Mouse (Mus musculus): Measurements from ENCODE around the gene Smg7. TPM values are rescaled to one million over a fixed set of nuclear protein-coding genes. Genes with fewer than 3 reads are reported as not detected.

The Smg7 gene
- polyA plus RNA-seq, 1 experiment: 0.29 TPM

DNA sequence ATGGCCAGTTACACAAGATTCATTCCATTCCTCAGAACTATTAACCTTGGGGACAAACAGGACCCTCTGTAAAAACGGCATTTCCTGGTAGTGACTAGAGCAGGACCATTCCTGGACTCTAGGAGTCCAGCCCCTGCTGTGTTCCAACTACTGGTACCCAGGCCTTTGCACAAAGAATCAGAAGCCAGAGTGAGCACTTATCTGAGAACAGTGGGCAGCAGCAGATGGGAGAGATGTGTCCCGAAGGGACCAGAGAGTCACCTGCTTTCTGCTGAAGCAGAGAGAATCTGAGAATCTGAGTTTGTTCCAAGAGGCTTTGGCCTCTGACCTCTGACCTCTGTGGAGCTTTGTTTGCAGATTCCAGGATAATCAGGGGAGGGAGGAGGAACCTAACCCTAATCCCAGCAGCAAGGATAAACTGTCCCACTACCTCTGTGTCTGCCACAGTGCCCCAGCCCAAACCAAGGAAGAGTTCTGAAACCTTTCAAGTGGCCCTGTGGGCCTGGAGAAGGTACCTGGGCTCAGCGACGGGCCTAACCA, 114.3 kb downstream of the Smg7 start:
- no peaks in the 10 kb centered on the region for H3K36me3 ChIP-seq (ENCODE audit: control insufficient read depth)
- no peak overlapping the region for H3K4me3 ChIP-seq (replicated peaks)
- H3K27me3 ChIP-seq (ENCODE audit: control insufficient read depth): no peaks in the 10 kb centered on the region
- H3K9me3 ChIP-seq (ENCODE audit: control insufficient read depth, low read length): no peaks in the 10 kb centered on the region
- H3K4me1 ChIP-seq (ENCODE audit: control insufficient read depth): no peaks in the 10 kb centered on the region; the same call in 1 of the 2 replicates
- TF ChIP-seq TAL1 (IDR thresholded peaks at IDR 0.05; ENCODE audit: low read length) (no peak), GATA1 (IDR thresholded peaks at IDR 0.05; ENCODE audit: low read length) (no peak)

Other genes with a start within 250 kb of the Smg7 start
- gene Apobec4, start 152.1 kb downstream of the Smg7 start, polyA plus RNA-seq (2012): not detected in 2 replicates
- 0.03 and 0.07 TPM in 2 replicates for gene Rgl1, start 136.3 kb downstream of the Smg7 start, polyA plus RNA-seq (2012)
- gene Arpc5, start 136.1 kb downstream of the Smg7 start, polyA plus RNA-seq (2012): 16.9 and 23.0 TPM in 2 replicates
- 0.03 and 0.05 TPM in 2 replicates for gene Ncf2, start 102.5 kb downstream of the Smg7 start, polyA plus RNA-seq (2012)
- gene Nmnat2, start 52.3 kb upstream of the Smg7 start, polyA plus RNA-seq (2012): not detected in 2 replicates